8 mouse cellular contexts compared by ENCODE assay signal in the genomic region with DNA sequence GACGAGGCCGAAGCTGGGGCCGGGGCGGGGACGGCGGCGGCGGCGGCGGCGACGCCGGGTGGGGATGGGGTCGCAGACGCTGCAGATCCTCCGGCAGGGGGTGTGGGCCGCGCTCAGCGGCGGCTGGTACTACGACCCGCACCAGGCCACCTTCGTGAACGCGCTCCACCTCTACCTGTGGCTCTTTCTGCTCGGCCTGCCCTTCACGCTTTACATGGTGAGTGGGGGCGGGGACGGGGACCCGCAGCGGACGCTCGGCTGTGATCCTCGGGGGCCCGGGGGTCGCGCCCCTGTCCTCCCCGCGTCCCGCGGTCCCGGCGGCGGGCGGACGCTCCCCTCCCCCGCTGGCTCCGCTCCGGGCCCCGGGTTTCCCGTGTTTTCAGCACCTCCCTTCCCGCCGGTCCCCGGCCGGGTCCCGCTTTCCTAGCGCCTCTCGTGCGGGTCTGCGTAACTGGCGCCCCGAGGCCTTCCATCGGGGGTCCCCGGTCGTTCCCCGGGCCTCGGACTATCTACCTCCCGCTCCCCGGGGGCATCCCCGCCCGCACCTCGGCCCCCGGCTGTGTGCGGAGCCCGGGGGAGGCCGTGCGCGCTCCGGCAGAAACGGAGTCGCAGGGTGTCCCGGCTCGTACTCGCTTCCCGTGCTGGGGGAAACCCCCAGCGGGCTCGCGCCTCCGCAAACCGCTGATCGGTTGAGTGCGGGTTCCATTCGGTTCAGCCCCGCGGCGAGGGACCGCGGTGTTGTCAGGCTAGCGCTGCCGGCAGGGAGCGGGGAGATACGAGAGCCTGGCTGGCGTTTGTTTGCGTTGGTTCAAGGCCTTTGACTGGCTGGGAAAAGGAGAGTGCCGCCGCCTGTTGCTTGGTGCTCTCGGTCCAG. TPM values are rescaled to one million over a fixed set of nuclear protein-coding genes. Genes with fewer than 3 reads are reported as not detected.
DNase-seq lines count a peak whose midpoint lies in the region; TF ChIP-seq lines count a peak whose summit lies in the region.

No protein-coding gene starts in this region.

- peaks cover 2 to 7% of the 10 kb centered on the region in 2 experiments; a peak in 2 of 4 replicates for H3K4me1 ChIP-seq in MEL (ENCODE audit: control insufficient read depth in 1 of 2, insufficient read depth in 2 of 2, low read length in 2 of 2)
- H3K4me1 ChIP-seq in hindbrain, embryonic 10.5 days (replicated peaks), result peaks cover 40% of the 10 kb centered on the region

- TF ChIP-seq EP300 in MEL (IDR thresholded peaks at IDR 0.05; ENCODE audit: low read depth in 1 of 2, low read length in 2 of 2), result no peak

- no peak for TF ChIP-seq RAD21 in MEL (IDR thresholded peaks at IDR 0.05; ENCODE audit: low read depth, low read length)

- no peak; a peak in 1 of 4 replicates for TF ChIP-seq POLR2A in MEL (IDR thresholded peaks at IDR 0.05; ENCODE audit: control insufficient read depth in 1 of 2, insufficient read depth in 1 of 2, low read depth in 1 of 2, low read length in 2 of 2, poor library complexity in 1 of 2)

- H3K27ac ChIP-seq in MEL (ENCODE audit: control insufficient read depth, low read depth, low read length), result peak overlapping the region; percentile 21; the same call in 1 of the 2 replicates
- peak overlapping the region; percentile 98 for H3K27ac ChIP-seq in hindbrain, embryonic 10.5 days

- DNase-seq in MEL (ENCODE audit: low read depth, low spot score), result peak; percentile 67
- DNase-seq in cerebellum, adult 18-20 months, result peak; percentile 65 to 76
- peak; percentile 57 for DNase-seq in forelimb bud, embryonic 11.5 days (ENCODE audit: low read depth, low spot score)
- peak; percentile 71 for DNase-seq in hindbrain, embryonic 10.5 days (ENCODE audit: low spot score)
- DNase-seq in layer of hippocampus, postnatal 25 days (ENCODE audit: extremely low spot score in 1 of 2, low spot score in 1 of 2), result peak; percentile 53 to 68
- peak; percentile 73 to 74 for DNase-seq in lung, postnatal 4 days
- DNase-seq in retina, postnatal 1 day, result peak; percentile 71
- peak; percentile 78 for DNase-seq in thymus, postnatal 4 days

- H3K4me3 ChIP-seq in MEL (ENCODE audit: control insufficient read depth in 1 of 2, insufficient read depth in 1 of 2, low read depth in 2 of 2, low read length in 2 of 2), result peak overlapping the region; percentile 94 to 100
- H3K4me3 ChIP-seq in hindbrain, embryonic 10.5 days, result peak overlapping the region; percentile 99

- H3K27me3 ChIP-seq in MEL (ENCODE audit: control insufficient read depth in 1 of 2, insufficient read depth in 2 of 2, low read length in 2 of 2), result peaks cover 3 to 4% of the 10 kb centered on the region in 2 experiments; a peak in 2 of 4 replicates
- peaks cover 15% of the 10 kb centered on the region for H3K27me3 ChIP-seq in hindbrain, embryonic 10.5 days (ENCODE audit: insufficient read depth, poor library complexity, severe bottlenecking)

- WGBS in hindbrain, embryonic 10.5 days, result under 1% methylated on average over 106 of the region's 107 CpGs

- H3K79me2 ChIP-seq in MEL (ENCODE audit: control insufficient read depth, insufficient read depth, low read length, poor library complexity), result peaks cover 16% of the 10 kb centered on the region

- H3K9me3 ChIP-seq in MEL (replicated peaks; ENCODE audit: insufficient read depth, low read length), result no peaks in the 10 kb centered on the region
- H3K9me3 ChIP-seq in hindbrain, embryonic 10.5 days, result no peaks in the 10 kb centered on the region

- no peak for TF ChIP-seq CTCF in MEL (IDR thresholded peaks at IDR 0.05 in 2 of 3, conservative IDR thresholded peaks at IDR 0.05 in 1 of 3; ENCODE audit: control insufficient read depth in 1 of 3, insufficient read depth in 1 of 3, low read depth in 2 of 3, low read length in 3 of 3, poor library complexity in 1 of 3, severe bottlenecking in 1 of 3)

- peak overlapping the region; percentile 81 for H3K9ac ChIP-seq in MEL (ENCODE audit: control insufficient read depth, low read depth, low read length, poor library complexity, severe bottlenecking)

- H3K36me3 ChIP-seq in MEL (ENCODE audit: control insufficient read depth in 1 of 2, insufficient read depth in 2 of 2, low read length in 2 of 2), result peaks cover 0 to 8% of the 10 kb centered on the region in 2 experiments; a peak in 2 of 4 replicates
- no peaks in the 10 kb centered on the region for H3K36me3 ChIP-seq in hindbrain, embryonic 10.5 days

TF ChIP-seq in MEL, 35 proteins besides CTCF, POLR2A, EP300 and RAD21:
- peak; percentile 88; the same call in 1 of the 2 replicates for TF ChIP-seq UBTF (IDR thresholded peaks at IDR 0.05; ENCODE audit: borderline replicate concordance, insufficient read depth, low read depth, low read length)
- peak; percentile 42; the same call in 1 of the 2 replicates for TF ChIP-seq SIN3A (IDR thresholded peaks at IDR 0.05; ENCODE audit: low read length)
- TF ChIP-seq JUND (IDR thresholded peaks at IDR 0.05; ENCODE audit: low read depth, low read length), result no peak
- no peak for TF ChIP-seq USF2 (IDR thresholded peaks at IDR 0.05; ENCODE audit: borderline replicate concordance in 1 of 2, insufficient read depth in 1 of 2, low read depth in 1 of 2, low read length in 2 of 2)
- TF ChIP-seq NELFE (IDR thresholded peaks at IDR 0.05; ENCODE audit: low read depth, low read length), result no peak
- no peak for TF ChIP-seq MYC (IDR thresholded peaks at IDR 0.05; ENCODE audit: low read depth, low read length)
- 0 out of 2 replicates have a peak, but pooled peaks have one; percentile 37 for TF ChIP-seq HCFC1 (IDR thresholded peaks at IDR 0.05; ENCODE audit: low read depth, low read length)
- TF ChIP-seq KAT2A (conservative IDR thresholded peaks at IDR 0.05; ENCODE audit: low read depth, low read length), result no peak

RNA-seq across cellular contexts. Expression of a gene that starts 0.7 kb away (rescaled TPM):
- total RNA-seq in MEL (2012; rRNA removed), result 8.9 and 11.4 TPM in 2 replicates
- 100 to 1,000 TPM in 1 of 2 experiments, 10 to 100 TPM in 1; 20.6 to 140 TPM for polyA plus RNA-seq in MEL (2012; ENCODE audit: insufficient read depth in 1 of 2, insufficient read length in 2 of 2, low read depth in 1 of 2, low replicate concordance in 2 of 2, missing spikeins in 1 of 2)
- polyA plus RNA-seq in hindbrain, embryonic 10.5 days (2016; fragmentation: Nextera tagmentation; extraction: Ambion mirVana), result 8.9 and 9.0 TPM in 2 replicates
- total RNA-seq in layer of hippocampus, postnatal 25 days (2021), result 100 to 1,000 TPM in 1 of 2 experiments, 10 to 100 TPM in 1; 93.8 to 110 TPM

Comparison
In these comparisons a context has a peak if more than half of its experiments do, and no peak if none do; other contexts are left out.
1. Peak in every context shown above with its lines: DNase-seq, H3K4me3 ChIP-seq and H3K27ac ChIP-seq.